Mouse (Mus musculus): ENCODE results near the gene Atp1a2. TPM values are rescaled to one million over a fixed set of nuclear protein-coding genes. Genes with fewer than 3 reads are reported as not detected.

Gene Atp1a2
- 10 to 100 TPM; 81.9 to 82.8 TPM for total RNA-seq (2021)

- peak; percentile 71 for DNase-seq
Observed at GRCm38 (mm10) chr1:172297611-172298537, at the start of gene Atp1a2. TSS of gene Atp1a2 (minus strand) at chr1:172298064.

DNA sequence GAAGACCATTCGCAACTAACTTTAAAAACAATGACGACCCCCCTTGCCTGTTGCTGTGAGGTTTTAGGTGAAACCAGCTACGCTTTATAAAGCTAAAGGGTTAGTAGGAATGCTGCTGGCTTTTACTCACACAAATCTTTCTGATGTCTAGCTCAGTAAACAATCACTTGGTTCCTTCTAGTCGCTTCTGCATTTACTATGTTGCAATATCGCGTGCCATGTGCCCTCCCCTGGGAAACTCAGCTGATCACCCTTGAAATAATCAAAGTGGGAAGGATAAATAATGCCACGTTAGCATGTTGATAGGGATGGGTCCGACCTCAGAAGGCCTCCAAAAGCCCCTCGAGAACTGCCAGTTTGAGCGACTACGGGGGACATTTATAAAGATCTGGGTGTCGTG lies 49.5 kb upstream of the Atp1a2 start:
- no peak for DNase-seq

DNA sequence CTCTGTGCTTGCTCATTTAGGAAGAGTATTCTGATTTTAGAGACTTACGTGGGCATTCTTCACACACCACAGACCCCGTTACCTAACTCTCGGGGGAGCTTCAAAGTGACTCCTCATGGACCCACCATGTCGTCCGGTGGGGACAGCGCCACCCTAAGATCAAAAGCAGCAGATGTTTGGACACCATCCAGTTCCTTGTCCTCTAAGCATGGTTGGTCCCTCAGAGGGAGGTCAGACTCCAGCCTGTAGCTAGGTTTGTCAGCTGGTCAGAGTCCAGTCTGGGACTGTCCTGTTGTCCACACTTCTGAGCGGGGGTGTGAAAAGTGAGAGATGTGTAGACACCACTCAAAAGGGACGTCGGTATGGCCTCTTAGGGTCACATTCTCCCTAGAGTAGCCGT lies 48.8 kb upstream of the Atp1a2 start:
- no peak for DNase-seq

DNA sequence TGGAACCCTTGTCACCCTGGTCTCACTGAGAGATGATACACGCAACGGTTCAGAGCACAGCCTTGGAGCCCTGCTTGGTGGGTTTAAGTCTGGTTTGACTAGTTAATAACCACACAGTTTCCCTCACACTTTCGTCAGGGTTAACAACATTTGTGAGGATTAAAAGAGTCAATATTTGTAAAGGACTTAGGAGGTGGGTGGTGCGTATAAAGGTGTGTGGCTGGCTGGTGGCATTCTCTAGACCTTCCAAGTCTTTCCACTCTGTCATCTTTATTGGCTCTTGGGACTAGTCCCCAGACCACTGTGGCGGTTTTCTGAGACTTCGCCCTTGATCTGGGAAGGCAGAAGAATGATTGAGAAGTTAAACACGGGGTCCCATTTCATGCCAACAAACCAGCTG lies 47.0 kb upstream of the Atp1a2 start:
- no peak for DNase-seq

DNA sequence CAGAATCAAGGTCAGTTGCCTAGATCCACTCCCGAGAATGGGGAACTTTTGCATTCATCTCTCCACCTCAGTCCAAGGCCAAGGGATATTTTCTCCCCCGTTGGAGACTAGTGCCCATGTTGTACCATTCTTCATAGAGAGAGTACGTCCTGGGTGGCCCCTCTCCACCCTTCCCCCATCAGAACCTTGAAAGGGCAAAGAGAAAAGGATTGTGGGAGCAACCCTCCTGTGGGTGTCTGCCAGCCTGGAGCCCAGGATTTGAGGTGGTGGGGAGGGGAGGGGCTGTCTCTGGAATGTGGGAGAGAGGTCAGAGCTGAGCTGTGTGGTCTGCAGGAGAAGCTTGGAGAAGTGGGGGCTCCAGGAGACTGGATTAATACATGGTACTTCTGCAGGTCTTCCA lies 46.0 kb upstream of the Atp1a2 start:
- DNase-seq: no peak

GRCm38 (mm10) chr1:172342729-172343128 lies 44.9 kb upstream of the Atp1a2 start:
- no peak for DNase-seq

DNA sequence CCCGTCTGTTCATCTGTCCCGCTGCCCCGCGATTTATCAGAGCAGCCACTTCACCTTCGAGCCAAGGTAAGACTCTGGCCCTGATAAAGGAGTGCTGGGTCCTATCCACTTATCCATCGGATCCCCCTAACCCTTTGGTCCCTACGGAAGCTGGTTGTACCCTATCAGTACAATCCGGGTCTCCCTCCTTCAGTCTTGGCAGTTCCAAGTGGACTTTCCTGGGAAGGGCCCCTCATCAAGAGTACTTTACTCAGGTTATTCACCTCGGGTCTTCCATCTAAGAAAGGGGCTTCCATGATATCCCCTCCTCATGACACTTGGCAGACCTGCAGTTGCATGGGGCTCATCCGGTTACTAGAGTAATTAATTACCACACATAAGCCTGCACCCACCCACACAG lies 43.5 kb upstream of the Atp1a2 start:
- no peak for DNase-seq

GRCm38 (mm10) chr1:172340729-172341321 lies 43.0 kb upstream of the Atp1a2 start, which contains the start of gene Kcnj10:
TSS of gene Kcnj10 (plus strand) at chr1:172341210.
- peak; percentile 70 for DNase-seq

DNA sequence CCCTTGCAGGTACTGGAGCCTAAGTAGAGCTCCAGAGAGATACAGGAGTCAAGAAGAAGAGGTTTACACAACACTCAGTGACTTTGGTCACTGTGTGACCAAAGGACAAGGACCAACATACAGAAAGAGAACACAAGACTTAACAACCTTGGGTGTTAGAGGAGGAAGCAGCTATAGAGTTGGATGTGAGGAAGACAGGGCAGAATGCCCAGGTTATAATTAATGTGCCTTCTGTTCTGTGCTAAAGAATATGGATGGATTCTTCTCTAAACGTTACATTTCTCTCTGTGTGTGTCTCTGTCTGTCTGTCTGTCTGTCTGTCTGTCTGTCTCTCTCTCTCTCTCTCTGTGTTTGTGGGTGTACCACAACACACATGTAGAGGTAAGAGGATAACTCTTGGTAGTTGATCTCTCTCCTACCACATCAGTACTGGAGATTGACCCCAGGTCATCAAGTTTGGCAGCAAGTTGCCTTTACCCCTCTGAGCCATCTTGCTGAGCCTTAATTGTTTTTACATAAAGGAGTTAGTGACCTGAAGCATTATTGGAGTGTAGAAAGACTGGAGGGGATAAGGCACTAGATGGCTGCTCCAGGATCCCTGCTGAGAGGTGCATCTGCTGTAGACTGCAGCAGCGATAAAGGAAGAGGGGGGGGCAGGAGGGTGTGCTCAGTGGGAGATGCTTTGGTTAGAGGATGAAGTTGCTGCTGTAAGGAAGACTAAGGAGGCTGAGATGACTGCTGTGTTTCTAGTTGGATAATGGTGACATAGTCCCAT lies 39.7 kb upstream of the Atp1a2 start:
- no peak for DNase-seq

- no peak for DNase-seq
Observed at GRCm38 (mm10) chr1:172335804-172336203, 37.9 kb upstream of the Atp1a2 start.

DNA sequence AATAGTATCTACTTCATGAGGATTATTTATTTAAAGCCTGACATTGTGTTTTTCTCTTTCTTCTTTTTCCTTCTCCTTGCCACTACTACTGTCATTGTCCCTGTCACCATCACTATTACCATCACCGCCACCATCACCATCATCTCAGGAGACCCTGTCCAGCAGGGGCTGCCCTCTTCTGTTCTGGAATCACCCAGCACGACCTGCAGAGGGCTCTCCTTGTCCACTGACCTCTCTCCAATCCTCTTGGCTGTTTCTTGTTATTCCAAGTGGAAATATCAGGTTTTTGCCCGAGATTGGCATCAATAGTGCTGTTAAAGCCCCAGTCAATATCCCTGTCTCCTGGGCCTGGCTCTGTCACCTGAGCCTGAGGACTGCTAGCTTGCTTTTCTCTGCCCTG lies 35.6 kb upstream of the Atp1a2 start:
- DNase-seq: no peak

GRCm38 (mm10) chr1:172332925-172333324 lies 35.1 kb upstream of the Atp1a2 start:
- DNase-seq: no peak

DNA sequence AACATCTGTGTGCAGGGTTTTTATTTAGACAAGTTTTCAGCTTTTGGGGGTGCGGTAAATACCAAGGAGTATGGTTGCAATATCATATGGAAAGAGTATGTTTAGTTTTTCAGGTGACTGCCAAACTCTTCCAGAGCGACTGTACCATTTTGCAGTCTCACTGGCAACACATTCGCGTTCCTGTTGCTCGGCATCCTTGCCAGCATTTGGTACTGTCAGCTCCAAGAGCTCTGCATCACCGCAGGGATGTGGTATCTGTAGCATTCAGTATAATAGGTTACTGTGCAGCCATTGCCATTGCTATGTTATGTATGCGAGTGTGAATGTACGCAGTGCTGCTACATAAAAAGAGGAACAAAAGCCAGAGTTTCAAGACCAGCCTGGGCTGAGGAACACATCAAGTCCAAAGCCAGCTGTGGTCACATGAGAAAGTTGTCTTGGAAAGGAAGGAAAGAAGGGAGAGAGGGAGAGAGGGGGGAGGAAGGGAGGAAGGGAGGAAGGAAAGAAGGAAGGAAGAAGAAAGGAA lies 33.6 kb upstream of the Atp1a2 start:
- DNase-seq: no peak

GRCm38 (mm10) chr1:172329616-172330015 lies 31.8 kb upstream of the Atp1a2 start:
- DNase-seq: no peak

DNA sequence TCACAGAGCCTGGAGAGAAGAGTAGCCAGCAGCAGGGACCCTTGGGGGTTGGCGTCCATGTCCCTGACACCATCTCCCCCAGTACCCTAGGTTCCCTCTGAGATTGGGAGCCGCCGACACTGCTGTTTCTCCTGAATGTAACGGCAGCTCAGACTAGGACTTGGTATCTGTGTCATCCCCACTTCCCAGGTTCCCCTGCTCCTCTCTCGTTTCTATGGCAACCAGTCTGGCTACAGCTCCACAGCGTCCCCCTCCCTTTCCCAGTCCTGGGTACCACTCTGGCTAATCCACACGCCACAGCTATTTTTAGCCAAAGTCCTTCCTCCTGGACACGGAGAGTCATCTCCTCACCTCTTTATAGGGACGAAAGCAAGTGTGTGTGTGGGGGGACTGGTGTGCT lies 31.3 kb upstream of the Atp1a2 start, which contains the start of gene Kcnj9:
Gene Kcnj9 (minus strand): TSS at position 188 of the 400 bp plus-strand sequence.
- no peak for DNase-seq

GRCm38 (mm10) chr1:172328461-172328860 lies 30.6 kb upstream of the Atp1a2 start:
- no peak for DNase-seq

DNA sequence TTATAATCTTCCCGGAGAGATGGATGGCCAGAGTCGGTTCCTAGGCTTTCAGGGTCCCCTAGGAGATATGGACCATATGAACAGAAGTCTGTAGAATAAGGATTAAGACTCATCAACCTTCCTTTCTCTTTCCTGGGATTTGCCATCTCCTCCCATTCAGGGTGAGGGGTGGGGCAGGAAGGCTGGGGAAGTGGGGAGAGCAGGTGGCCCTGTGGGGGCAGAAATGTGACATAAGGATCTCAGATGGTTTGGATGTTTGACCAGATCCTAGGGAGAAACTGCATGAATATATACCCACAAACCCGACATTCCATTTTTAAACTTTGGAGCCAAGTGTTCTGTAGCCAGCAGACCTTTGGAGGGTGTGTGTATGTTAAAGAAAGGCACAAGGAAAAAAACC lies 30.2 kb upstream of the Atp1a2 start:
- DNase-seq: no peak

- DNase-seq: no peak
Observed at GRCm38 (mm10) chr1:172327206-172328001, 29.5 kb upstream of the Atp1a2 start.

- no peak for DNase-seq
Observed at GRCm38 (mm10) chr1:172326684-172327083, 28.8 kb upstream of the Atp1a2 start.

DNA sequence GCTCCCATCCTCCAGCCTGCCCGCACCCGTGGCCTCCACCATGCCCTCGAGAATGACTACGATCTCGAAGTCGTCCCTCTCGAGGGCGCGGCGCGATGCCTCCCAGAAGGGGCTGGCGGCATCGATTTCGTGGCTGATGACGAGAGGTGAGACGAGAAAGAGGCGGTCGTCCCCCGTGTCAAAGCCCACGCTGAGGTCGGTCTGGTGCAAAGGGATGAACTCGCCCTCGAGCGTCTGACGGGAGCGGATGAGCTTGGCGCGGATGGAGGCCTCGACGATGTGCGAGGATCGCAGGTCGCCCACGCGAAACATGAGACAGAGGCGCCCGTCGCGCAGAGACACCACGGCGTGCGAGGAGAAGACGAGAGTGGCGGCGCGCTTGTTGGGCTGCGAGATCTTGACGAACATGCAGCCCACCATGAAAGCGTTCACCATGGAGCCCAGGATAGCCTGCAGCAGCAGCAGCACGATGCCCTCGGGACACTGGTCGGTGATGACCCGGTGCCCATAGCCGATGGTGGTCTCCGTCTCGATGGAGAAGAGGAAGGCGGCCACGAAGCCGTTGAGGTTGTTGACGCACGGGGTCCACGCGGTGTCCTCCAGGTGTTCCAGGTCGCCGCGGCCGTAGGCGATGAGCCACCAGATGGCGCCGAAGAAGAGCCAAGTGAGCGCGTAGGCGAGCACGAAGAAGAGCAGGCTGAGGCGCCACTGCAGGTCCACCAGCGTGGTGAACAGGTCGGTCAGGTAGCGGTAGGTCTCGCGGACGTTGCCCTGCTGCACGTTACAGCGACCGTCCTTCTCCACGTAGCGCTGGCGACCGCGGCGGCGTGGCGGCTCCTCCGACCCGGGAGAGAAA lies 28.0 kb upstream of the Atp1a2 start:
- peak; percentile 70 for DNase-seq

- peak; percentile 82 for DNase-seq
Observed at GRCm38 (mm10) chr1:172324725-172325124, 26.9 kb upstream of the Atp1a2 start.

All from heart, postnatal 4 days (tissue).